In genomic region chr13:21453449-21453848, GRCm38 (mm10) we compare ENCODE assay signal across 7 mouse cellular contexts. TPM values are rescaled to one million over a fixed set of nuclear protein-coding genes. Genes with fewer than 3 reads are reported as not detected.
DNase-seq lines count a peak whose midpoint lies in the region; ATAC-seq lines count a peak whose summit lies in the region.

Gene Zscan26 (minus strand): TSS chr13:21453730.

- H3K9me3 ChIP-seq in limb, embryonic 10.5 days (replicated peaks) = no peaks in the 10 kb centered on the region
- H3K9me3 ChIP-seq in midbrain, embryonic 13.5 days = no peaks in the 10 kb centered on the region

- peak; percentile 98 for ATAC-seq in granulocyte monocyte progenitor cell, adult 5-6 weeks (replicated peaks; ENCODE audit: poor library complexity, severe bottlenecking)
- ATAC-seq in midbrain, embryonic 13.5 days = peak; percentile 93

- peak within 1 kb of the TSS; percentile 91 for H3K27ac ChIP-seq in limb, embryonic 10.5 days
- H3K27ac ChIP-seq in midbrain, embryonic 13.5 days = peak within 1 kb of the TSS; percentile 63; the same call in 1 of the 2 replicates

- H3K36me3 ChIP-seq in limb, embryonic 10.5 days = peaks cover 19% of the 10 kb centered on the region
- peaks cover 2% of the 10 kb centered on the region; the same call in 1 of the 2 replicates for H3K36me3 ChIP-seq in midbrain, embryonic 13.5 days

- H3K4me2 ChIP-seq in midbrain, embryonic 13.5 days (replicated peaks) = peak within 1 kb of the TSS; percentile 79

- H3K4me3 ChIP-seq in limb, embryonic 10.5 days = peak within 1 kb of the TSS; percentile 75
- peak within 1 kb of the TSS; percentile 68 for H3K4me3 ChIP-seq in midbrain, embryonic 13.5 days (replicated peaks)

- under 1% methylated on average over 23 of the region's 23 CpGs for WGBS in limb, embryonic 10.5 days
- WGBS in midbrain, embryonic 13.5 days = 0% methylated on average over 23 of the region's 23 CpGs

- peak within 1 kb of the TSS; percentile 78 for H3K9ac ChIP-seq in midbrain, embryonic 13.5 days (replicated peaks)

- H3K27me3 ChIP-seq in limb, embryonic 10.5 days (ENCODE audit: low read depth, poor library complexity, severe bottlenecking) = peaks cover 14% of the 10 kb centered on the region
- peaks cover 24% of the 10 kb centered on the region for H3K27me3 ChIP-seq in midbrain, embryonic 13.5 days

- DNase-seq in adrenal gland, adult 2 months = peak; percentile 92
- peak; percentile 91 for DNase-seq in embryo, embryonic 11 days
- peak; percentile 85 for DNase-seq in kidney, adult 11 months
- peak; percentile 89 for DNase-seq in limb, embryonic 10.5 days (ENCODE audit: low spot score)
- DNase-seq in spleen, adult 12 weeks (ENCODE audit: low spot score) = peak; percentile 54

- H3K4me1 ChIP-seq in limb, embryonic 10.5 days = peaks cover 7% of the 10 kb centered on the region
- H3K4me1 ChIP-seq in midbrain, embryonic 13.5 days (replicated peaks) = peaks cover 13% of the 10 kb centered on the region

RNA-seq across cellular contexts. Expression of gene Zscan26, which starts in this region (rescaled TPM):
- 10 to 100 TPM; 36.8 to 37.8 TPM for total RNA-seq in adrenal gland, adult 2 months (2021)
- polyA plus RNA-seq in adrenal gland, adult 2 months (2012; rRNA removed) = 3.6 and 5.3 TPM in 2 replicates
- 19.5 and 21.5 TPM in 2 replicates for total RNA-seq in granulocyte monocyte progenitor cell, adult 5-6 weeks (2014; fragmentation: Nextera tagmentation)
- 18.7 and 22.5 TPM in 2 replicates for total RNA-seq in granulocyte monocyte progenitor cell, adult 5-6 weeks (2017)
- polyA plus RNA-seq in limb, embryonic 10.5 days (2016; fragmentation: Nextera tagmentation; extraction: Ambion mirVana) = 26.1 and 29.9 TPM in 2 replicates
- 25.8 and 25.9 TPM in 2 replicates for polyA plus RNA-seq in midbrain, embryonic 13.5 days (2015; fragmentation: Nextera tagmentation; extraction: Ambion mirVana)

Comparison
In these comparisons a context has a peak if more than half of its experiments do, and no peak if none do; other contexts are left out.
1. Peak in every context shown above with its lines: DNase-seq, ATAC-seq, H3K4me3 ChIP-seq and H3K27ac ChIP-seq.